Mouse (Mus musculus) lung, embryonic 15.5 days (tissue): ENCODE measurements around the gene Skap1. TPM values are rescaled to one million over a fixed set of nuclear protein-coding genes. Genes with fewer than 3 reads are reported as not detected.
A peak's percentile ranks its signal among the peaks of the same experiment; 100 is the strongest.
"Not testable (repeated sequence)": the region's sequence is repeated elsewhere in the genome, so short reads cannot be mapped to it uniquely, and the experiment has no call there.

Experiments used
- ATAC-seq: fragments of 200-750 bp; cut with Nextera tagmentation; 2 replicates; pipeline ENCODE4 v1.8.0; 2017; ENCODE audit warnings: moderate number of reproducible peaks, borderline replicate concordance; ENCODE audit not compliant: low FRiP score, low TSS enrichment; ENCODE audit errors: extremely low read depth
- H3K27ac ChIP-seq: fragments of 300-500 bp; sonication (generic); 2 replicates; pipeline ENCODE4 v1.5.1; 2015; ENCODE audit warnings: moderate library complexity, mild to moderate bottlenecking, inconsistent platforms
- H3K27me3 ChIP-seq: fragments of 300-500 bp; sonication (generic); 2 replicates; pipeline ENCODE4 v1.6.1; 2015; ENCODE audit warnings: inconsistent platforms
- H3K36me3 ChIP-seq: fragments of 300-500 bp; sonication (generic); 2 replicates; pipeline ENCODE4 v1.6.1; 2015; ENCODE audit warnings: inconsistent platforms
- H3K4me1 ChIP-seq: fragments of 300-500 bp; sonication (generic); 2 replicates; pipeline ENCODE4 v1.6.1; 2015; ENCODE audit warnings: inconsistent platforms
- H3K4me2 ChIP-seq: fragments of 300-500 bp; sonication (generic); 2 replicates; pipeline ENCODE4 v1.6.1; 2015; ENCODE audit warnings: inconsistent platforms, mild to moderate bottlenecking, moderate library complexity
- H3K4me3 ChIP-seq: fragments of 300-500 bp; sonication (generic); 2 replicates; pipeline ENCODE4 v1.5.1; 2015; ENCODE audit warnings: mild to moderate bottlenecking, inconsistent platforms
- H3K9ac ChIP-seq: fragments of 300-500 bp; sonication (generic); 2 replicates; pipeline ENCODE4 v1.6.1; 2015; ENCODE audit warnings: inconsistent platforms
- H3K9me3 ChIP-seq: fragments of 300-500 bp; sonication (generic); 2 replicates; pipeline ENCODE4 v1.6.1; 2016; ENCODE audit warnings: inconsistent platforms
- WGBS: fragments of 180-500 bp; shearing (Covaris S2); methylation state at CpG from one replicate; pipeline ENCODE4 v1.1.7; 2015; 5-methylcytosine and 5-hydroxymethylcytosine counted together
- polyA plus RNA-seq: library from polyadenylated mRNA; unstranded; fragments of >200 nt; fragmentation: Nextera tagmentation; extraction: Ambion mirVana; gene quantifications from 2 replicates; pipeline ENCODE4 v1.2.1, GENCODE M21; 2015

Gene Skap1
- polyA plus RNA-seq, 1 experiment from 2014 or later, result 6.6 TPM

GRCm38 (mm10) chr11:96776068-96776467 lies 311.7 kb downstream of the Skap1 start:
- H3K4me1 ChIP-seq, result peaks cover 10% of the 10 kb centered on the region
- no peaks in the 10 kb centered on the region for H3K27me3 ChIP-seq
- 36% methylated on average over 3 of the region's 3 CpGs for WGBS
- peaks cover 15% of the 10 kb centered on the region; the same call in 1 of the 2 replicates for H3K36me3 ChIP-seq
- no peaks in the 10 kb centered on the region for H3K9me3 ChIP-seq
- no peak overlapping the region for H3K9ac ChIP-seq
- no peak for ATAC-seq
- peak overlapping the region; percentile 59; the same call in 1 of the 2 replicates for H3K4me3 ChIP-seq
- H3K4me2 ChIP-seq, result peak overlapping the region; percentile 80
- H3K27ac ChIP-seq, result no peak overlapping the region

- no peaks in the 10 kb centered on the region for H3K9me3 ChIP-seq
- H3K4me3 ChIP-seq, result peak within 1 kb of the TSS; percentile 59
- WGBS, result 1% methylated on average over 59 of the region's 59 CpGs
- H3K27me3 ChIP-seq, result no peaks in the 10 kb centered on the region
- peaks cover 10% of the 10 kb centered on the region for H3K4me1 ChIP-seq
- H3K9ac ChIP-seq, result peak within 1 kb of the TSS; percentile 36
- peak; percentile 100 for ATAC-seq
- H3K4me2 ChIP-seq, result peak within 1 kb of the TSS; percentile 80
- H3K36me3 ChIP-seq, result peaks cover 10% of the 10 kb centered on the region; the same call in 1 of the 2 replicates
- peak within 1 kb of the TSS; percentile 64 for H3K27ac ChIP-seq
Measured at GRCm38 (mm10) chr11:96776968-96777962, 312.9 kb downstream of the Skap1 start, which contains the start of gene Snx11. Gene Snx11, minus strand, starts transcription at chr11:96777559.

GRCm38 (mm10) chr11:96778061-96778627 lies 313.8 kb downstream of the Skap1 start:
- H3K27me3 ChIP-seq, H3K4me1 ChIP-seq, H3K9me3 ChIP-seq, H3K36me3 ChIP-seq, ATAC-seq: not testable (repeated sequence)
- Histone ChIP-seq H3K9ac (peak overlapping the region; percentile 36; the same call in 1 of the 2 replicates), H3K27ac (peak overlapping the region; percentile 64), H3K4me3 (peak overlapping the region; percentile 59), H3K4me2 (peak overlapping the region; percentile 80)
- WGBS, result 62% methylated on average over 10 of the region's 10 CpGs

GRCm38 (mm10) chr11:96780306-96780705 lies 315.9 kb downstream of the Skap1 start:
- no peak overlapping the region for H3K9ac ChIP-seq
- no peak overlapping the region for H3K4me2 ChIP-seq
- no peaks in the 10 kb centered on the region for H3K9me3 ChIP-seq
- WGBS, result 69% methylated on average over 5 of the region's 5 CpGs
- H3K27ac ChIP-seq, result no peak overlapping the region
- no peaks in the 10 kb centered on the region for H3K27me3 ChIP-seq
- H3K4me3 ChIP-seq, result no peak overlapping the region
- H3K36me3 ChIP-seq, result no peaks in the 10 kb centered on the region
- ATAC-seq, result no peak
- peaks cover 10% of the 10 kb centered on the region for H3K4me1 ChIP-seq

- no peak for ATAC-seq
- H3K4me2 ChIP-seq, result no peak overlapping the region
- H3K36me3 ChIP-seq, result no peaks in the 10 kb centered on the region
- H3K4me1 ChIP-seq, result peaks cover 6% of the 10 kb centered on the region
- H3K27ac ChIP-seq, result no peak overlapping the region
- 55% methylated on average over 2 of the region's 2 CpGs for WGBS
- no peaks in the 10 kb centered on the region for H3K27me3 ChIP-seq
- no peaks in the 10 kb centered on the region for H3K9me3 ChIP-seq
- H3K9ac ChIP-seq, result no peak overlapping the region
- H3K4me3 ChIP-seq, result no peak overlapping the region
Measured at GRCm38 (mm10) chr11:96781425-96781824, 317.0 kb downstream of the Skap1 start.

GRCm38 (mm10) chr11:96784847-96785246 lies 320.5 kb downstream of the Skap1 start:
- H3K9ac ChIP-seq, H3K36me3 ChIP-seq, H3K4me3 ChIP-seq, H3K9me3 ChIP-seq, ATAC-seq, H3K4me2 ChIP-seq, H3K27ac ChIP-seq, H3K4me1 ChIP-seq, H3K27me3 ChIP-seq: not testable (repeated sequence)
- 7% methylated on average over 7 of the region's 7 CpGs for WGBS

- Histone ChIP-seq H3K36me3 (no peaks in the 10 kb centered on the region), H3K9ac (no peak overlapping the region), H3K9me3 (no peaks in the 10 kb centered on the region), H3K4me2 (no peak overlapping the region), H3K27me3 (no peaks in the 10 kb centered on the region), H3K4me3 (no peak overlapping the region), H3K4me1 (peaks cover 19% of the 10 kb centered on the region), H3K27ac (no peak overlapping the region)
- no peak for ATAC-seq
- WGBS, result 33% methylated on average over 9 of the region's 9 CpGs
Measured at GRCm38 (mm10) chr11:96786731-96787450, 322.5 kb downstream of the Skap1 start.

- peak within 1 kb of the TSS; percentile 99 for H3K27ac ChIP-seq
- peak within 1 kb of the TSS; percentile 67 for H3K4me2 ChIP-seq
- H3K4me1 ChIP-seq, result peaks cover 21% of the 10 kb centered on the region
- no peaks in the 10 kb centered on the region for H3K9me3 ChIP-seq
- peak within 1 kb of the TSS; percentile 95 for H3K9ac ChIP-seq
- no peaks in the 10 kb centered on the region for H3K27me3 ChIP-seq
- no peaks in the 10 kb centered on the region for H3K36me3 ChIP-seq
- under 1% methylated on average over 88 of the region's 93 CpGs for WGBS
- ATAC-seq, result peak; percentile 98
- H3K4me3 ChIP-seq, result peak within 1 kb of the TSS; percentile 99
Measured at GRCm38 (mm10) chr11:96788871-96789795, 324.7 kb downstream of the Skap1 start, which contains the start of gene Cbx1. Gene Cbx1, plus strand, starts transcription at chr11:96789127.

GRCm38 (mm10) chr11:96789990-96790389 lies 325.6 kb downstream of the Skap1 start:
- Histone ChIP-seq H3K27me3 (no peaks in the 10 kb centered on the region), H3K27ac (0 out of 2 replicates have a peak overlapping the region, but pooled peaks have one; percentile 99), H3K4me2 (peak overlapping the region; percentile 67), H3K9ac (peak overlapping the region; percentile 95), H3K4me1 (peaks cover 21% of the 10 kb centered on the region), H3K9me3 (no peaks in the 10 kb centered on the region), H3K4me3 (peak overlapping the region; percentile 99), H3K36me3 (no peaks in the 10 kb centered on the region)
- WGBS, result 7% methylated on average over 5 of the region's 5 CpGs
- no peak for ATAC-seq

- peak overlapping the region; percentile 99 for H3K4me3 ChIP-seq
- H3K36me3 ChIP-seq, result peaks cover 5% of the 10 kb centered on the region; the same call in 1 of the 2 replicates
- 6% methylated on average over 1 of the region's 1 CpGs for WGBS
- peaks cover 21% of the 10 kb centered on the region for H3K4me1 ChIP-seq
- H3K27ac ChIP-seq, result no peak overlapping the region
- ATAC-seq, result no peak
- H3K27me3 ChIP-seq, result no peaks in the 10 kb centered on the region
- H3K9ac ChIP-seq, result 0 out of 2 replicates have a peak overlapping the region, but pooled peaks have one; percentile 11
- H3K4me2 ChIP-seq, result peak overlapping the region; percentile 67
- H3K9me3 ChIP-seq, result no peaks in the 10 kb centered on the region
Measured at GRCm38 (mm10) chr11:96790681-96791080, 326.3 kb downstream of the Skap1 start.
